Mouse (Mus musculus): Measurements from ENCODE around the gene Prkag1. TPM values are rescaled to one million over a fixed set of nuclear protein-coding genes. Genes with fewer than 3 reads are reported as not detected.

The Prkag1 gene
- total RNA-seq, 2 experiments from 2014 or later: 51.2 to 51.3 TPM

- no peak for DNase-seq (ENCODE audit: extremely low spot score in 1 of 2, low spot score in 1 of 2)
These were observed 33.4 kb downstream of the Prkag1 start for GRCm38 (mm10) chr15:98797835-98798492.

GRCm38 (mm10) chr15:98796803-98797595 is 34.3 kb downstream of the Prkag1 start:
- no peak for DNase-seq (ENCODE audit: extremely low spot score in 1 of 2, low spot score in 1 of 2)

- no peak for DNase-seq (ENCODE audit: extremely low spot score in 1 of 2, low spot score in 1 of 2)
These were observed 38.1 kb downstream of the Prkag1 start for GRCm38 (mm10) chr15:98793141-98793698.

- DNase-seq (ENCODE audit: extremely low spot score in 1 of 2, low spot score in 1 of 2): no peak
These were observed 38.9 kb downstream of the Prkag1 start for GRCm38 (mm10) chr15:98792233-98793020.

DNA sequence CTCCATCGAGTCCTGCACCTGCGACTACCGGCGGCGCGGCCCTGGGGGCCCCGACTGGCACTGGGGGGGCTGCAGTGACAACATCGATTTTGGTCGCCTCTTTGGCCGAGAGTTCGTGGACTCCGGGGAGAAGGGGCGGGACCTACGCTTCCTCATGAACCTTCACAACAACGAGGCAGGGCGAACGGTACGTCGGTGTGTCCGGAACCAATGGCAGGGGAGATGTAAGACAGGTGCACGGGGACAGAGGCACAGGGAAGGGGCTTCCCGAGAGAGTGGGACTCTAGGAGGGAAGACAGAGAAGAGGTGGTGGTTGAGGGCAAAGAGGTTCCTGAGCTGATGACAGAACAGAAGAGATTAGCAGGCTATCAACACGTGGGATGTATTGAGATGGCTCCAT is 39.5 kb downstream of the Prkag1 start:
- no peak for DNase-seq (ENCODE audit: extremely low spot score in 1 of 2, low spot score in 1 of 2)

GRCm38 (mm10) chr15:98791221-98791620 is 40.1 kb downstream of the Prkag1 start:
- no peak for DNase-seq (ENCODE audit: extremely low spot score in 1 of 2, low spot score in 1 of 2)

GRCm38 (mm10) chr15:98790761-98791160 is 40.6 kb downstream of the Prkag1 start:
- DNase-seq (ENCODE audit: extremely low spot score in 1 of 2, low spot score in 1 of 2): no peak

DNA sequence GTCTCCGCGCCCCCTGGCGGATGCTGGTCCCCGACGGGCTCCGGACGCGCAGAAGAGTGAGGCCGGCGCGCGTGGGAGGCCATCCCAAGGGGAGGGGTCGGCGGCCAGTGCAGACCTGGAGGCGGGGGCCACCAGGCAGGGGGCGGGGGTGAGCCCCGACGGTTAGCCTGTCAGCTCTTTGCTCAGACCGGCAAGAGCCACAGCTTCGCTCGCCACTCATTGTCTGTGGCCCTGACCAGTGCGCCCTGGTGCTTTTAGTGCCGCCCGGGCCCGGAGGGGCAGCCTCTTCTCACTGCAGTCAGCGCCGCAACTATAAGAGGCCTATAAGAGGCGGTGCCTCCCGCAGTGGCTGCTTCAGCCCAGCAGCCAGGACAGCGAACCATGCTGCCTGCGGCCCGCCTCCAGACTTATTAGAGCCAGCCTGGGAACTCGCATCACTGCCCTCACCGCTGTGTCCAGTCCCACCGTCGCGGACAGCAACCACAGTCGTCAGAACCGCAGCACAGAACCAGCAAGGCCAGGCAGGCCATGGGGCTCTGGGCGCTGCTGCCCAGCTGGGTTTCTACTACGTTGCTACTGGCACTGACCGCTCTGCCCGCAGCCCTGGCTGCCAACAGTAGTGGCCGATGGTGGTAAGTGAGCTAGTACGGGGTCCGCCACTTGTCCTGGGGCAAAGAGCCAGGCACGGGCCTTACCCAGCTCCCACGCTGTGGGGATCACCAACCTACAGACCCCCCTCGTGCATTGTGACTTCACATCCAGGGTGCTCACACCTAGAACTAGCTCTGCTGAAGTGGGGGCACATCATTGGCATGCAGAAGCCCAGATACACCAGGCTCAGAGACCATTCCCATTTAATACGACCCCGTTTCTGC is 41.4 kb downstream of the Prkag1 start, which contains the start of gene Wnt1:
Wnt1 (plus strand) TSS at position 197 of the 875 bp plus-strand sequence.
- no peak for DNase-seq (ENCODE audit: extremely low spot score in 1 of 2, low spot score in 1 of 2)

DNA sequence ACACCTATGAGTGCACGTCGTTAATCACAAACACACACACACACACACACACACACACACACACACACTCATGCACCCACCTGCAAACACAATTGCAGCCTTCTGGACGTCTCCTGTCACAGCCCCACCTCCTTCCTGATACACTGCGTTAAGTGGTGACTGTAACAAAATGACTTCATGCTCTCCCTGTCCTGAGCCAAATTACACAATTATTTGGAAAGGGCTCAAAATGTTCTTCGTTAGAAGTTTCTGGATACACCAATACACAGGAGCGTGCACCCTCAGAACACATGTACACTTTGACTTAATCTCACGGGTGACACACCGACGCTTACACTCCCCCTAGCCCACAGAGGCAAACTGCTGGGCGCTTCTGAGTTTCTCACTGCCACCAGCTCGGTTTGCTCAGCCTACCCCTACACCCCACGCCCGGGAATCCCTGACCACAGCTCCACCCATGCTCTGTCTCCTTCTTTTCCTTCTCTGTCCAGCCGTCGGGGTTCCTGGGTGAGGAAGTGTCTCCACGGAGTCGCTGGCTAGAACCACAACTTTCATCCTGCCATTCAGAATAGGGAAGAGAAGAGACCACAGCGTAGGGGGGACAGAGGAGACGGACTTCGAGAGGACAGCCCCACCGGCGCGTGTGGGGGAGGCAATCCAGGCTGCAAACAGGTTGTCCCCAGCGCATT is 42.2 kb downstream of the Prkag1 start:
- no peak for DNase-seq (ENCODE audit: extremely low spot score in 1 of 2, low spot score in 1 of 2)

DNA sequence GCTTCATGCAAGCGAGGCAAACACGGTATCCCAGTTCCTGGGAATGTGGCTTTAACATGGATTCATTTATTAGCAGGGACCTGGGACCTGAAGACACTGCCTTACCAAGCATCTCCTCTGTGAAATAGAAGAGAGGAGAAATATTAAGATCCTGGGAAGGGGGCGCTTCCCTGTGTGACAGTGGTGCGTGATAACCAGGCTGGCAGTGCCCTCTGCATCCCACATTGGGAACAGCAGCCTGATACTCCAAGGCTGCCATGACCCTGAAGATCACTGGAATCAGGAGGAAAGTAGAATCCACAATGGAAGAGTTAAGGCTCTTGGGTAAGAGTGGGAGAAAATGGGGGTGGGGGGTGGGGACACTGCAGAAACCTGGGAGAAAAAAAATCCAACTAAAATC is 43.4 kb downstream of the Prkag1 start:
- no peak for DNase-seq (ENCODE audit: extremely low spot score in 1 of 2, low spot score in 1 of 2)

- no peak for DNase-seq (ENCODE audit: extremely low spot score in 1 of 2, low spot score in 1 of 2)
These were observed 45.6 kb downstream of the Prkag1 start for GRCm38 (mm10) chr15:98785744-98786143.

DNA sequence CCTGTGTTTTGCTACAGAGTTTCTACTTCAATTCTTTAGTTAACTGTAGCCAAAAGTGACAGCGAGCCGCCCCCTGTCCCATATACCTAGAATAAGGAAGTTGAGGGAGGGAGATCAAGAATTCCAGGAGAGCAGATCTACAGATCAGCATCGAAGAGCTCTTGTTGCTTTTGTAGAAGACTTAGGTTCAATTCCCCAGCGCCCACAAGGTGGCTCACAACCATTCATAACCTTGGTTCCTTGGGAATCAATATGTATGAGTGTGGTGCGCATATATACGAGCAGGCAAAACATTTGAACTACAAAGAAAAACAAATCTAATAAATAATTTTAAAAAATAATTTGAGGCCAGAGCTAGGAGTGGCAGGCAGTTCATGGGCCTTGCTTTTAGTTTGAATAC is 50.2 kb downstream of the Prkag1 start:
- no peak for DNase-seq (ENCODE audit: extremely low spot score in 1 of 2, low spot score in 1 of 2)

DNA sequence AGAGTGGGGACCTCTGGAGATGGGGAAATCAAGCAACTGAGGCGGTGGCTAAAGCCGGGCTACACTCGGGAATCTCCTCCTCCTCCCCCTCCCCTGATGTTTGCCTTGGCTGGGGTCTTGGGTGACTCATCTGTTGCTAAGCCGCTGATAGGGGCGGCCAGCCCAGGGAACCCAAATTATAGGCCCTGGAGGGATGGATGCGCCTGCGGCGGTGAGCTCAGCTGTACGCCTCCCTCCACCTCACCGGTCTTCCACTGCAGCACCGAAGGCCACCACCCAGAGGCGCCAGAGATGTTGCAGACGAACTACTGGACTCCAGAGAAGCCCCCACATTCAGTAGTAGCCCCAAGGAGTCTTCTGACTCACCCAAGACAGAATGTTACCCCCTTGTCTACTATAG is 50.7 kb downstream of the Prkag1 start:
- DNase-seq (ENCODE audit: extremely low spot score in 1 of 2, low spot score in 1 of 2): no peak

DNA sequence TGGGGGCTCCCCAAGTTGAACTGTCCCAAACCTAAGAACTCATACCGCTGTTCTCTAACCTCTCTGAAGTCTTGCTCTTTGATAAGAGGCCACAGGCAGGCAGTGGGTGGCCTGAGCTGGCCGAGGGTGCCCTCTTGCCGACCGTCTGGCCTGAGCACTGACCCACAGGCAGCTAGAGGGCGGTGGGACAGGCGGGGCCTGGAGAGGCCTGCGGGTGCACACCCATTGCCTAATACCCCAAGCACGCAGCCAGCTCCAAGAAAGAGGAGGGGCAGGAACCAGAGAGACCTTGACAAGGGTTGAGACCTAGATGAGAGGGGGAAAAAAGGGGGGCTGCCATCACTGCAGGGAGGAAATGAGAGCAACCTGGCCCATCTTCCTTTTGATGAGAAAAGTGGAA is 51.2 kb downstream of the Prkag1 start:
- DNase-seq (ENCODE audit: extremely low spot score in 1 of 2, low spot score in 1 of 2): no peak

DNA sequence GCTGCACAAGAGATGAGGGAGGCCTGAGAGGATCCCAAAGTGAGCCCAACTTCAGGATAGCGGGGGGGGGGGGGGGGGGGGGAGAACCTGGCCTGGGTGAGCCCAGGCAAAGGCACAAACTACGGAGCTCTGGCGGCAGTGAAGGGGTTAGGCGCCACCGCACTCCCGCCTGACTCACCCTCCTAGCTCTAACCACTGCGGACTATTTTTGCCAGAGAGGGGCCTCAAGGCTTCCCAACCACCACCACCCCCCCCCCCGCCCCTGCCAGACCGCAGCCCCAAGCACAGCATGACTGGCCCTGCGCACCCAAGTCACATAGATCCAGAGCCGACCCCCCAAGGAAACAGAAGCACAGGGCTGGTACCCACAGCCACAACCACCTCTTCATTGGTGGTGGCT is 52.5 kb downstream of the Prkag1 start:
- DNase-seq (ENCODE audit: extremely low spot score in 1 of 2, low spot score in 1 of 2): no peak

DNA sequence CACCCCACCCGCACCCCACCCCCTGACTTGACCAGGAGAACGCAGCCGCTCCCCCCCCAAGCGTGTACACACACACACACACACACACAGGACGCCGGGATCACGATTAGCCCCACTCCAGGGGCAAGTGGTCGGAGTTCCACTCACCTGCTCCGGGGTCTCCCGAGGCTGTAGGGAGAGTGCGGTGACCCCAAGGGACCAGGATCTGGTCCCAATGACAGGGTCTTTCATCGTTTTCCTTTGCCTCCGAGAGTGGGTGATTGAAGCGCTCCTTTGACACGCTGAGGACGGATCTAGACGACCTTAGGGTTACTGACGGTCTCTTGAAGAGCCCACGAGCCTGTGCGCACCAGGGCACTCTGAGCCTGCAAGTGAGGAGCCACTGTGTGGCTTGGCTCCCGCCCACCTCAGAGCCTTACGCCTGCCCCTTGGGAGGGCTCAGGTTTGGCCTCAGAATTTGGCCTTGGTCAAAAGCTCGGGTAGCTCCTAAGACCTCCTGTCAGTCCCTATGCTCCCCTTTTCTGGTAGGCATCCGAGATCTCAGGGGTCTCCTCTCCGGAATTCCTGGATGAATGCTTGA is 53.0 kb downstream of the Prkag1 start:
- DNase-seq (ENCODE audit: extremely low spot score in 1 of 2, low spot score in 1 of 2): no peak

- DNase-seq (ENCODE audit: extremely low spot score in 1 of 2, low spot score in 1 of 2): no peak
These were observed 53.6 kb downstream of the Prkag1 start, which contains the start of gene Wnt10b for GRCm38 (mm10) chr15:98777762-98778161. TSS of gene Wnt10b (minus strand) at chr15:98778150.

DNA sequence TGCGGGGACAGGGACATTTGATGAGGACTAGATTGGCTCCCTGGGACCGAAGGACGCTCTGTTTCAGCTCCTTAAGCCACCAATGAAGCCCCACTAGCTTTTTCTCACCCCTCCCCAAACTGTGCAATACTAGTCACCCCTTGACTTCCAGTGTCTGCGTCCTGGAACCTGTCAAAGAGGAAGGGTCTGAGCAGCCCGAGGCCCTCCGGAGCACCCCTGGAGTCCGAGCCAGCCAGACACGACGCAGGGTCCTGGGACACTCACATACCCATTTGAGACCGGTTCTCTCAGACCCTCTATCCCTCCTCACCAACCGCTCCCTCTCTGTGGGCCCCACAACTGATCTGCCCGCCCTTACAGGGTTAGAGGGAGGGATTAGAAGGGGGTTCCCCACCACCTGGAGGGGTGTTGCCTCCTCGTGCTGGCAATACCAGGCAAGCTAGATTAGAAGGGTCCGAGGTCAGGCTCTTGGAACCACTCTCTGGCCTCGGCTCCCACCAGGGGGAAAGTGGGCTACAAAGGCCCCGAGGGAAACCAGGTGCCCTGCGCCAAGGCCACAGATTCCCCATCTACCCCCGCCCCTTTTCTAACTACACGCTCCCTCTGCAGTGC is 54.2 kb downstream of the Prkag1 start:
- no peak for DNase-seq (ENCODE audit: extremely low spot score in 1 of 2, low spot score in 1 of 2)
